Mouse (Mus musculus): ENCODE results near the gene Vars. TPM values are rescaled to one million over a fixed set of nuclear protein-coding genes. Genes with fewer than 3 reads are reported as not detected.
"Not testable (repeated sequence)": the region's sequence is repeated elsewhere in the genome, so short reads cannot be mapped to it uniquely, and the experiment has no call there.

The Vars gene
- polyA plus RNA-seq, 1 experiment from 2014 or later = 138 TPM

DNA sequence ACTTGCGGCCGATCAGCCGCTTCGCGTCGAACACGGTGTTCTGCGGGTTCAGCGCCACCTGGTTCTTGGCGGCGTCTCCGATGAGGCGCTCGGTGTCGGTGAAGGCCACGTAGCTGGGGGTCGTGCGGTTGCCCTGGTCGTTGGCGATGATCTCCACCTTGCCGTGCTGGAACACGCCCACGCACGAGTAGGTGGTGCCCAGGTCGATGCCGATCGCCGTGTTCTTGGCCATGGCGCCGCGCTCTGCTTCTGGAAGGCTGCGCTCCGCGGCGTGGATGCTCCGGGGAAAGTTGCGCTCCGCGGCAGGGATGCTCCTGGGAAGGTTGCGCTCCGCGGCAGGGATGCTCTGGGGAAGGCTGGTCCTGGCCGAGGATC lies 29.1 kb upstream of the Vars start:
- DNase-seq (ENCODE audit: low spot score) = not testable (repeated sequence)

DNA sequence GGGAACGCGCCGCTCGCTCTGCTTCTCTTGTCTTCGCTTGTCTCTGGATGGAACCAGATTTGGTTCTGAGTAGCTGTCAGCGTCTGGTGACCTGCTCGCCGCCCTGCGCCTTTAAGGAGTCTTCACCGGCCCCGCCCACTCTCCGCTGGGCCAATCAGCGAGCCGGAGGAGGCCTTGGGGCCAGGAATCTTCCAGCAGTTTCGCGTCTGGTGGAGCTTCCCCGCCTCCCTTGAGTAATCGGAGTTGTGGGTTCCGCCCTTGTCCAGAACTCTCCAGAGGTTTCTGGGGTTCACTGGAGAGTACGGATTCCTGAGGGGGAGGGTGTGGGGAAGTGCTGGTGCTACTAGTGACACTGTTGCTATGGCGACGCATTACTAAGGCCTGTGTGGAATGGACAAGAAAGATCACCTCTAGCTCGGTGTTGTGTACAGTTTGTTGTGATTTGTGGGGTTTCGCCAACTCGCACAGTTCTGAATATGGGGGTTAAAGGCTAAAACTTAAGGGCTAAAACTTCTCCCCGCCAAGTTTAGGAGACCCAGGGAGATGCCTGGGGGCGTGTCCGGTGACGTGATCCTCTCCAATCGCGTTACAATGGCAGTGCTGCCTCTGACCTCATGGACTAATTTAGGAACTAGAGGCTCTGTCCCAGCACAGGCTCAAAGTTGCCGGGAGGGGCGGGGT lies 28.6 kb upstream of the Vars start, which contains the start of the genes Hspa1a and Hspa1l:
Gene Hspa1a, minus strand, starts transcription at position 88 of the 681 bp plus-strand sequence.
Gene Hspa1l, plus strand, starts transcription at position 635 of the 681 bp plus-strand sequence.
- peak; percentile 60 for DNase-seq (ENCODE audit: low spot score)

DNA sequence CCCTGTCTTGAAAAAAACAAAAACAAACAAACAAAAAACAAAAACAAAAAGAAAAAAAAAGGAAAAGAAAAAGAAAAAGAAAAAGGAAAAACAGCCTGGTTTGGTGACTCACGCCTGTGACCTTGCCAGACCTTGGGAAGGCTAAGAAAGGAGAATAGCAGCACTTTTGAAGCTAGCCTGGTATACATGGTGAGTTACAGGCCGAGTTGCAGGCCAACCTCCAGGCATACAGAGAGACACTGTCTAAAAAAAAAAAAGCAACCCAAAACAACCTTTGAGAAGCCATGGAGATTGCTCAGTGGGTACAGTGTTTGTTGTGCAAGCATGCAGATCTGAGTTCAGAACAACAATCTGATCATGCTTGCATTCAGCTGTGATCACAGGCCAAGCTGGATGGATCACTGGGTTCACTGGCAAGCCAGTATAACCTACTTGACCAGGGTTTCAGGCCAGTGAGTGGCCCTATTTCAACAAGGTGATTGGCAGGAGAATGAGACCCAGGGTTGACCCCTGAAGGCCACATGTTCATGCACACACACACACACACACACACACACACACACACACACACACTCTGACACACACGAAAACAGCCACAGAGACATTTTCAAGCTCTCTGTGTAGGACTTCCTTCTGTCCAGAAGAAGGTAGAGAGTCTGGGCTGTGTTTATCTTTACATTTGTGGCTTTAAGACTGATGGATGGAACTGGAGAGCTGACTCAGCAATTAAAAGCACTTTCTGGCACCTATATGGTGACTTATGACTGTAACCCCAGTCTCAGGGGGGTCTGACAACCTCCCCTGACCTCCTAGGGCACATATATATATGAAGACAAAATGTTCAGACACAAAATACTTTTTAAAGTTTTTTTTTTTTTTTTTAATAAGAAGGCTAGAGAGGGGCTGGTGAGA lies 24.9 kb upstream of the Vars start:
- DNase-seq (ENCODE audit: low spot score) = no peak

DNA sequence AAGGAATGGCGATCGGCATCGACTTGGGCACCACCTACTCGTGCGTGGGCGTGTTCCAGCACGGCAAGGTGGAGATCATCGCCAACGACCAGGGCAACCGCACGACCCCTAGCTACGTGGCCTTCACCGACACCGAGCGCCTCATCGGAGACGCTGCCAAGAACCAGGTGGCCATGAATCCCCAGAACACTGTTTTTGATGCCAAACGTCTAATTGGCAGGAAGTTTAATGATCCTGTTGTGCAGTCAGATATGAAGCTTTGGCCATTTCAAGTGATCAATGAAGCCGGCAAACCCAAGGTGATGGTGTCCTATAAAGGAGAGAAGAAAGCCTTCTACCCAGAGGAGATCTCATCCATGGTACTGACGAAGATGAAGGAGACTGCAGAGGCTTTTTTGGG lies 23.8 kb upstream of the Vars start:
- no peak for DNase-seq (ENCODE audit: low spot score)

DNA sequence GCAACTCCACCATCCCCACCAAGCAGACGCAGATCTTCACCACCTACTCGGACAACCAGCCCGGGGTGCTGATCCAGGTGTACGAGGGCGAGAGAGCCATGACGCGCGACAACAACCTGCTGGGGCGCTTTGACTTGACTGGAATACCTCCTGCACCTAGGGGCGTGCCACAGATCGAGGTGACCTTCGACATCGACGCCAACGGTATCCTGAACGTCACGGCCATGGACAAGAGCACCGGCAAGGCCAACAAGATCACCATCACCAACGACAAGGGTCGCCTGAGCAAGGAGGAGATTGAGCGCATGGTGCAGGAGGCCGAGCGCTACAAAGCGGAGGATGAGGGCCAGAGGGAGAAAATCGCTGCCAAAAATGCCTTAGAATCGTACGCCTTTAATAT lies 22.5 kb upstream of the Vars start:
- no peak for DNase-seq (ENCODE audit: low spot score)

DNA sequence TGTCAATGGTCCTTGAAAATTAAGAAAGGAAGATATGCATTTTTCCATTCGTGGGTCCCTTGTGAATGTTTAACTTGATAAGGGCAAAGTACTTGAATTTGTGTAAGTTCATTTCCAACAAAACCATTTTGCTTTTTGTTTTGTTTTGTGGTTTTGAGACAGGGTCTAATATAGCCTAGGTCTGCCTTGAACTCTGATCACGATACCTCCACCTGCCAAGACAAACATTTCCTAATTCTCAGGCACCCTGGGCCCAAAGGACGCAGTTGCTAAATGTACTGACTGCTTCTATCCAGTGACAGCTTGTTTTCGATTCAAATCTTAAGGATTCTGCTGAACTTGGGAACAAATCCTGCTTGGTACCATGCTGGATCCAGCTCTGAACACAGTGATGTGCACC lies 21.2 kb upstream of the Vars start:
- DNase-seq (ENCODE audit: low spot score) = no peak

DNA sequence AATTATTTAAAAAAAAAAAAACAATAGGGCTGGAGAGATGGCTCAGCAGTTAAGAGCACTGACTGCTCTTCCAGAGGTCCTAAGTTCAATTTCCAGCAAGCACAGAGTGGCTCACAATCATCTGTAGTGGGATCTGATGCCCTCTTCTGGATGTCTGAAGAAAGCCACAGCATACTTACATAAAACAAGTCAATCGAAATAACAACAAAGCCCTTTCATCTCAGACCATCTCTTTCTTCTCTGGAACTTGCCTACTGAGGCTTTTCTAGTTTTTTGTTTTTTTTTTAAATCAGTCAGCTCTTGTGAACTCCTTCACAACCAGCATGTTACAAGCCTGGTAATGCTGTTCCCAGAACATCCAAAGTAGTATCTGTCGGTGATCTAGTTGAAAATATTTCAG lies 20.1 kb upstream of the Vars start:
- DNase-seq (ENCODE audit: low spot score) = peak; percentile 73

DNA sequence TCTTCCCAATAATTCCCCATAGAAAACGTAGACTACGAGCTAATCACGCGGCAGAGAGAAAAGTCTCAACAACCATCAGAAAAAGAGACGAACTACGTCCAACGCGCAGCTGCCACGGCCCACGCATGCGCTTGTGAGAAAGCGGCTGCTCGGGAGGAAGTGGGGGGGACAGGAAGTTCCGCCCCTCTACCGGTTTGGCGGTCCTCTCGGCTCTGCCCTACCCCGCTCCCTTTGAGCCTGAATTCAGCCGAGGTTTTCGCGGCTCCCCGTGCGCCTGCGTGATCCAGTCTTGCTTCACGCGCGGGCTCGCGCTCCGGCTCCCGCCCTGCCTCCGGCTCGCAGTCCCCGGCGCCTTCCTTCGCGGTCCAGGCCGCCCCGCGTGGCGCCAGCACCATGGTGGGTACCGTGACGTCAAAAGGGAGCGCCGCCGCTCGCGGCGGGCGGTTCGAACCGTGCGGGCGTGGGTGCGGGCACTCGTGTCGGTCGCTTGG lies 19.1 kb upstream of the Vars start, which contains the start of gene Lsm2:
Gene Lsm2, plus strand, starts transcription at position 173 of the 491 bp plus-strand sequence.
- DNase-seq (ENCODE audit: low spot score) = peak; percentile 94

DNA sequence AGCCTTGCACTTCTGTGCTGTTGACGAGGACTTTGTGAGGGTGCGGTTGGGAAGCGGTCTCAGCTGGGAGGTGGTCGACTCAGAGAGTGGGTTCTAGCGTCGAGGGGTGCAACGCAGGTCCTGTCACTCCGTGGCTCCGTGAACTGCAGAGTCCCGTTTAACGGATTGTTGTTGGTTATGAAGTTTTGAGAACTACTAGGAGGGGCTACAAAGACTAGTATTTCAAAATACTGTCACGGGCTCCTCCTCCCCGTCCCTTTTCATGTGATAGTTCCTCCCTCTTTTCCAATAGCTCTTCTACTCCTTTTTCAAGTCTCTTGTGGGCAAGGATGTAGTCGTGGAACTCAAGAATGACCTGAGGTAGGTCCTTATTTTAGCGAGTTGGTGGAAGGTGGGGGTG lies 18.5 kb upstream of the Vars start:
- DNase-seq (ENCODE audit: low spot score) = no peak

DNA sequence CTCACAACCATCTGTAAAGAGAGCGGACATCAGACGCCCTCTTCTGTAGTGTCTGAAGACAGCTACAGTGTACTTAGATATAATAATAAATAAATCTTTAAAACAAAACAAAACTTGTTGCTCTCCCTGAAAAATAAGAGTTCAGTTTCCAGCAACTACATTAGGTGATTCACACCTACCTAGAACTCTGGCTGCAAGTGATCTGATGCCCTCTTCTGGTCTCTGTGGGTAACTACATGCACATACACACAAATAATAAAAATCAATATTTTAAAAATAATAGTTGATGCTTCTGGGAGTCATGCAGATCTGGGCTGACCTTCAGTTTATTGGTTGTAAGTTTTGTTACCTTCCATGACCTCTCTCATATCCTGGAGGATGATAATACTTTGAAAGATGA lies 16.6 kb upstream of the Vars start:
- peak; percentile 57 for DNase-seq (ENCODE audit: low spot score)

DNA sequence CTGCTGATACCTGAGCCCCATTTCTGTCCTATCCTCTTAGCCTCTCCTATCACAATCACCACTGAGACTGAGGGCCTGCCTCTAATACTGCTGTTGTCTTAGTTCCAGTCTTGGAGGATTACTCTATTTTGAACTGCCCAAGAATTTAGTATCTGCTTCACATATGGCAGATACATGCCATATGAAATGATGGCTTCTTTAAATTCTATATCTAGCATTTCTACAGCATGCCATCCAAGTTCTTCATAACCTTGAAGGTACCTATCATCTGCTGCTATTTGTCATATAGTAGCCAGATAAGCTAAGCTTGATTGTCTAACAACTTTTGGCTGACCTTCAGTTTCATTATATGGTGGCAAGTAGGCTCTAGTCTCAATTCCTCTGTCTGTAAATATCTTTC lies 6.0 kb upstream of the Vars start:
- no peak for DNase-seq (ENCODE audit: low spot score)

DNA sequence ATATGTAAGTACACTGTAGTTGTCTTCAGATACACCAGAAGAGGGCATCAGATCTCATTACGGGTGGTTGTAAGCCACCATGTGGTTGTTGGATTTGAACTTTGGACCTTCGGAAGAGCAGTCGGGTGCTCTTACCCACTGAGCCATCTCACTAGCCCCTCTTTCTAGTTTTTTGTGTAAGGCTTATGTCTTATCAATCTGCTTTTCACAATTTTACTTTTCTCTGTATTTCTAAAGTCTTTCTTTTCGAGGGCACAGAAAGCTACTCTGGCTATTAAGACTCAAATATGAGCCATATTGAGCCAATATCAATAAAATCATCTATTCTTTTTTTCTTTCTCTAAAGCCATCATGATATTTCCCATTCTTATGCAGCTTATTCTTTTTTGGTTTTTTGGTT lies 5.6 kb upstream of the Vars start:
- DNase-seq (ENCODE audit: low spot score) = not testable (repeated sequence)

DNA sequence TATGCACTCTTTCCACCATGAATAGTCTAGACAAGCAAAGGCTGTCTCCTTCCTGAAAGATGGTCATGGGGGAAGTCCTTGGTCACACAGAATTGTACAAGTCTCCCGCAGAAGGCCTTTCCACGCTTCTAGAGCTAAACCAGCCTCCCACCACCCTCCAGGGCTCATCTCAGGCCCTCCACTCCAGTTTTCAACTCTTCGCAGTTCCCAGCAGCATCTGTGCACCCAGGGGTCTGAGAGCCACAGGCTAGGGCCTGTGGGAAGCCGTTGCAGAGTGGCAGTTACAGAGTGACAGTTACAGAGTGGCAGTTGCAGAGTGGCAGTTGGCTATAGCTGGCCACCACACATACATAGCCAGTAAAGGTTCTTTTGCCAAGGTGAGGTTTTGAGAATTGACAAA lies 4.9 kb upstream of the Vars start:
- not testable (repeated sequence) for DNase-seq (ENCODE audit: low spot score)

DNA sequence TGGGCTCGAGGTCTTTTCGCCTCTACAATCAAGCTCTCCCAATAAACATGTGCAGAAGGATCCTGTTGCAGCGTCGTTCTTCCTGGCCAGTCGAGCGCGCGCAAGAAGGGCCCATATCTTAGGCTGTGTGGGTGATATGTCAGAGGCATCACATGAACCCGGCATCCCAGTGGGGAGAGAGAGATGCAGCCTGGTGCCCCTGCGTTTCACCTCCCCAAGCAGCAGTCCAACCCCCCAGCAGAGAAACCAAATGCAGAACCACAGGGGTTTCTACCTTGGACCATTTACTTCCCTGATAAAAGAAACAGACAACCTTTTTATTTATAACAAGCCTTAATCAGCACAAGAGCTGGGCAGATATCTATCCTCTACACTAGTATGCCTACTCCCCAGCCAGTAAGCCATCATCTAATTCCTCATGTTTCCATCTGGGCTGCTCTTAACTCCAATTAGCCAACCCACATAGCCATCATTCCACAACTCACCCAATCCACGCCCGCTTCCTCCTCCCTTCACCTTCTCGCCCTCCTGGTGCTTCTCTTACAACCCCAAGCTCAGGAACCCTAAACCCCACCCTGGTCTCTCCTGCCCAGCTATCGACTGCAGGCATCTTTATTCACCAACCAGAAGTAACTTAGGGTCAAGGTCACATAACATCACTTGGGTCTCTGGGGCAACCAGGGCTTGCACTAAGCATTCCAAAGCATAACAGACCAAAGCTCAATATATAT lies 4.2 kb upstream of the Vars start:
- no peak for DNase-seq (ENCODE audit: low spot score)

DNA sequence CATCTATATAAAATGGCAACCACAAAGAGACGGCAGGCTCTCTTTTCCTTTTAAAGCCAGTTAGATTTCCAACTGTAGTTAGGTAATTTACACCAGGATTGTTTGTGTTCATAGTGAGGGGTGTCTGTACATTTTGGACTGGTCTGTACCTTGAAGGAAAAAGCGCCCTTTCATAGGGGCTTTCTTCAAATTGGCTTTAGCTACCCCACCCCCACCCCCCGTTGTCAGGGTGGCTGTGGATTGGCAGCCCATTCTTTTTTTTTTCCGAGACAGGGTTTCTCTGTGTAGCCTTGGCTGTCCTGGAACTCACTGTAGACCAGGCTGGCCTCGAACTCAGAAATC lies 3.7 kb upstream of the Vars start:
- no peak for DNase-seq (ENCODE audit: low spot score)

DNA sequence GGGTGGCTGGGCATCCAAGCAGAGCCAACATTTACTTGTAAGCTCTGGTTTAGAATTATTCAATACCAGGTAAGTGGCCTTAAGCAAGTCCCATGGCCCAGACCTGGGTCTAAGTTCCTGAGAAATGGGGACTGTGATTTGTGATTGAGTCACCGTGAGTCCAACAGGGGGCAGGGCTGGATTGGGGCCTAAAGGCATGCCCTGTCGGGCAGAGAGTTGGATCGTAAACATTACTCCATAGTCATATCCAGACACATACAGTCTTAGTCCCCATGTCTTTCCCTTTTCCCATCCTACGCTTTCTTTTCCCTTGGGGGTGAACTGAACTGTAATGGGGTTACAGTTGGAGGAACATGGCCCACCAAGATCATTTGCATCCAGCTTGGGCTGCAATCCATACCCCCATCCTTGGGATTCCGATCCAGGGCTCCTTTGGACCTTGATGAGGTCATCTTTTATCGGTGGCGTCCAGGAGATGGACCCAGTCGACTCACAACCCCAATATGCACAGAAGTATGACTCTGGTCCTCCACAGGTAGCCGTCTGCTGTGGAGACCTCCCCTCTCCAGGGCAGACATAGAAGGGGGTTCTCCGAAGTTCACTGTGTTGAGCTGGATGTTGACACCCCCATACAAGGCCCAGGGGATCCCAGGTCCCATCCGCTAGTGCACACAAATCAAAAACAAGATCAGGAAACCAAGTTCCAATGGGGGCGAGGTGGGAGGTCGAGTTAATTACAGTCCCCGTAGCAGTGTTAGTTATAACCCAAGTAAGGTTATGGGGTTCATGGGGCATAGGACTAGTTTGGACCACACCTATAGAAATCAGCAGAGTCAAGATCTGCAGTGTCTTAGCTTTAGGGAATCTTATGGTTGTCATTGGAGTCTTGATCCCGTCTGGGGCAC lies 2.0 kb upstream of the Vars start:
- DNase-seq (ENCODE audit: low spot score) = no peak

DNA sequence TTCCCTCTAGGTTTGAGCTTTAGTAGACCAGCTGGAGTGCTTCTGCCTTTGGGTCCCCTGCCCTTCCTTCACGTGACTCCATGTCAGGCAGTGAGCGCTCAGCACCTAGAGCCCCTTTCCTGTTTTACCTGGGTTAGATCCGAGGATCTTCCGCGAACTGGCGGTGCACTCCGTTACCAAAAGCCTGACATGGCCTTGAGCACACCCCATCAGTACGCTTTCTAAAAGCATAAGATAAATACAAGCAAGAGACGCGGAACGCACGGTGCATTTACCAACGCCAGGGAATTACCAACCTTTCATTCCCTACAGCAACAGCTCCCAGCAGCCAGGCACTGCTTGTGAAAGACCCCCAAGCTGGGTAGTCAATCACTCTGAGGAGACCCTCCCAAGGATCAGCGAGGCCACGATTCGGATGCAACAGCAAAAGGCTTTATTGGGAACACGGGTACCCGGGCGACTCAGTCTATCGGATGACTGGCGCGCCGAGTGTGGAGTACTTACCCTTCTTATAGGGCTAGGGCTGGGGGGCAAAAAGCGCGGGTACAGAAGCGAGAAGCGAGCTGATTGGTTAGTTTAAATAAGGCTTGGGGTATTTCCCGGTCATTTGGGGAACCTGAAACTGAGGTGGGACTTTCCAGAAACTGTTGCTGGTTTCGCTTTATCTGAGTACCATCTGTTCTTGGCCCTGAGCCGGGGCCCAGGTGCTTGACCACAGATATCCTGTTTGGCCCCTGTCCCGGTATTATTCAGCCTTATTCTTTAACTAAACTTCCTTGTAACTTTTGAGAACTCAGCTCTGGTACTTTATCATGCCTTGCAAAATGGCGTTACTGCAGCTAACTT lies 693 bp upstream of the Vars start:
- peak; percentile 44 for DNase-seq (ENCODE audit: low spot score)

DNA sequence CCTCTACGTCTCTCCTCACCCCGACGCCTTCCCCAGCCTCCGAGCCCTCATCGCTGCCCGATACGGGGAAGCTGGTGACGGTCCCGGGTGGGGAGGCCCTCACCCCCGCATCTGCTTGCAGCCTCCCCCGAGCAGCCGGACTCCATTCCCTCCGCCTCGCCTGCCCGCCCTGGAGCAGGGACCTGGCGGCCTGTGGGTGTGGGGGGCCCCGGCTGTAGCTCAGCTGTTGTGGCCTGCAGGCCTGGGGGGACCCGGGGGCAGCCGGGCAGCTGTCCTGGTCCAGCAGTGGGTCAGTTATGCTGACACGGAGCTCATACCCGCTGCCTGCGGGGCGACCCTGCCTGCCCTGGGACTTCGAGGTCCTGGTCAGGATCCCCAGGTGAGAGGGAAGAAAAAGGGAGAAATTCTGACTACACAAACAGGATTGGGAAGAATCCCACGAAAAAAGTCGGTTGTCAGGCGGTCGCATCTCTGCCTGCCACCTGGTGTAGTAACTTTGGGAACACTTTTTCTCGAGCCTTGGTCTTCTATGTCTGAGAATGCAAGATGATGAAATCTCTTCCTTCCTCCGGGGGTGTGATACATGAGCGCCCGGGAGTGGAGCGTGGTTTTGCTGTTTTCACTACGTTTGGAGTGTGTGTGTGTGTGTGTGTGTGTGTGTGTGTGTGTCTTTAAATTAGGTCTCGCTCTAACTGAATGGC lies 815 bp downstream of the Vars start:
- DNase-seq (ENCODE audit: low spot score) = peak; percentile 41

Measured in thymus, postnatal 0 days (tissue).